Mouse (Mus musculus) small intestine, adult 2 months (tissue): ENCODE data around the gene Hsp90aa1.

Experiments
- CTCF ChIP-seq: fragments of 200-500 bp; IDR thresholded peaks from 2 replicates; pipeline ENCODE4 v1.5.1; 2012; ENCODE audit warnings: low read depth, mild to moderate bottlenecking, control low read depth, inconsistent platforms, low read length, moderate library complexity, mixed read lengths; ENCODE audit not compliant: insufficient replicate concordance, insufficient read length; ENCODE audit errors: extremely low read depth
- POLR2A ChIP-seq: fragments of 200-500 bp; IDR thresholded peaks from 2 replicates; pipeline ENCODE4 v1.6.1; 2012; ENCODE audit warnings: low read depth, mild to moderate bottlenecking, control low read depth, inconsistent platforms, low read length, moderate library complexity

GRCm38 (mm10) chr12:110661746-110662145 lies 40.8 kb downstream of the Hsp90aa1 start:
- TF ChIP-seq CTCF (no peak), POLR2A (no peak)
